Comparison of ENCODE assay signal across 8 mouse cellular contexts in genomic region chr2:168204476-168204999, GRCm38 (mm10). TPM values are rescaled to one million over a fixed set of nuclear protein-coding genes. Genes with fewer than 3 reads are reported as not detected.
DNase-seq lines count a peak whose midpoint lies in the region; ATAC-seq and TF ChIP-seq lines count a peak whose summit lies in the region.

No protein-coding gene starts in this region.

- TF ChIP-seq CTCF in lung, postnatal 0 days (IDR thresholded peaks at IDR 0.05) = no peak; the same call in 1 of the 2 replicates

- no peaks in the 10 kb centered on the region for H3K27me3 ChIP-seq in lung, postnatal 0 days (replicated peaks; ENCODE audit: insufficient read depth, low read length)
- no peaks in the 10 kb centered on the region for H3K27me3 ChIP-seq in forebrain, embryonic 12.5 days
- no peaks in the 10 kb centered on the region for H3K27me3 ChIP-seq in limb, embryonic 12.5 days
- H3K27me3 ChIP-seq in stomach, embryonic 14.5 days (ENCODE audit: control insufficient read depth, insufficient read depth, low read length) = no peaks in the 10 kb centered on the region

- no peak for DNase-seq in lung, postnatal 0 days (ENCODE audit: low spot score)
- no peak for DNase-seq in lung, postnatal 25 days (ENCODE audit: low spot score)
- DNase-seq in gastrocnemius, postnatal 25 days = no peak
- no peak for DNase-seq in urinary bladder, postnatal 25 days (ENCODE audit: low spot score)
- DNase-seq in natural killer cell, adult 2 months (ENCODE audit: low spot score in 2 of 2) = no peak

- H3K9me3 ChIP-seq in lung, postnatal 0 days (ENCODE audit: low read length) = no peaks in the 10 kb centered on the region
- no peaks in the 10 kb centered on the region for H3K9me3 ChIP-seq in forebrain, embryonic 12.5 days
- H3K9me3 ChIP-seq in limb, embryonic 12.5 days = 0 out of 2 replicates have a peak, but pooled peaks cover 4% of the 10 kb centered on the region
- H3K9me3 ChIP-seq in stomach, embryonic 14.5 days (ENCODE audit: control insufficient read depth, low read depth, low read length) = no peaks in the 10 kb centered on the region

- no peak overlapping the region for H3K27ac ChIP-seq in lung, postnatal 0 days (ENCODE audit: low read length)
- no peak overlapping the region for H3K27ac ChIP-seq in forebrain, embryonic 12.5 days
- no peak overlapping the region for H3K27ac ChIP-seq in limb, embryonic 12.5 days
- no peak overlapping the region for H3K27ac ChIP-seq in stomach, embryonic 14.5 days (ENCODE audit: low read length)

- no peaks in the 10 kb centered on the region for H3K36me3 ChIP-seq in lung, postnatal 0 days (ENCODE audit: insufficient read depth, low read length)
- H3K36me3 ChIP-seq in forebrain, embryonic 12.5 days (replicated peaks) = peaks cover 37% of the 10 kb centered on the region
- peaks cover 50% of the 10 kb centered on the region for H3K36me3 ChIP-seq in limb, embryonic 12.5 days
- H3K36me3 ChIP-seq in stomach, embryonic 14.5 days (ENCODE audit: control insufficient read depth, insufficient read depth, low read length) = peaks cover 17% of the 10 kb centered on the region

- H3K9ac ChIP-seq in lung, postnatal 0 days (replicated peaks; ENCODE audit: low read depth) = no peak overlapping the region
- peak overlapping the region; percentile 100; the same call in 1 of the 2 replicates for H3K9ac ChIP-seq in forebrain, embryonic 12.5 days
- H3K9ac ChIP-seq in limb, embryonic 12.5 days (replicated peaks) = peak overlapping the region; percentile 100; the same call in 1 of the 2 replicates
- no peak overlapping the region for H3K9ac ChIP-seq in stomach, embryonic 14.5 days (replicated peaks; ENCODE audit: low read depth, low read length)

- no peak for TF ChIP-seq EP300 in lung, postnatal 0 days (IDR thresholded peaks at IDR 0.05)

- peak overlapping the region; percentile 98; the same call in 1 of the 2 replicates for H3K4me3 ChIP-seq in lung, postnatal 0 days (ENCODE audit: low read depth, low read length)
- peak overlapping the region; percentile 99 for H3K4me3 ChIP-seq in forebrain, embryonic 12.5 days (replicated peaks)
- H3K4me3 ChIP-seq in limb, embryonic 12.5 days (replicated peaks) = peak overlapping the region; percentile 99
- peak overlapping the region; percentile 87 for H3K4me3 ChIP-seq in stomach, embryonic 14.5 days (ENCODE audit: low read depth, low read length)

- H3K4me2 ChIP-seq in lung, postnatal 0 days (replicated peaks; ENCODE audit: low read depth, low read length) = peak overlapping the region; percentile 80
- H3K4me2 ChIP-seq in forebrain, embryonic 12.5 days = peak overlapping the region; percentile 75
- H3K4me2 ChIP-seq in limb, embryonic 12.5 days = peak overlapping the region; percentile 68
- peak overlapping the region; percentile 44 for H3K4me2 ChIP-seq in stomach, embryonic 14.5 days (replicated peaks; ENCODE audit: low read depth, low read length)

- no peak for ATAC-seq in lung, postnatal 0 days
- ATAC-seq in forebrain, embryonic 12.5 days (ENCODE audit: low FRiP score) = no peak
- no peak for ATAC-seq in limb, embryonic 12.5 days (ENCODE audit: insufficient number of reproducible peaks, insufficient read depth, low FRiP score, low TSS enrichment, low read depth)
- no peak for ATAC-seq in stomach, embryonic 14.5 days (ENCODE audit: insufficient number of reproducible peaks, insufficient read depth, low FRiP score, low read depth)

- 65% methylated on average over 8 of the region's 8 CpGs for WGBS in lung, postnatal 0 days
- 92% methylated on average over 8 of the region's 8 CpGs for WGBS in forebrain, embryonic 12.5 days
- 85% methylated on average over 8 of the region's 8 CpGs for WGBS in limb, embryonic 12.5 days
- 76% methylated on average over 8 of the region's 8 CpGs for WGBS in stomach, embryonic 14.5 days

- peaks cover 20% of the 10 kb centered on the region; the same call in 1 of the 2 replicates for H3K4me1 ChIP-seq in lung, postnatal 0 days (ENCODE audit: insufficient read depth, low read depth, low read length)
- H3K4me1 ChIP-seq in forebrain, embryonic 12.5 days = peaks cover 36% of the 10 kb centered on the region
- H3K4me1 ChIP-seq in limb, embryonic 12.5 days (replicated peaks) = peaks cover 29% of the 10 kb centered on the region
- peaks cover 23% of the 10 kb centered on the region for H3K4me1 ChIP-seq in stomach, embryonic 14.5 days (ENCODE audit: control insufficient read depth, insufficient read depth, low read length)

RNA-seq across cellular contexts. Expression of gene Adnp, which starts 2.4 kb away (rescaled TPM):
- polyA plus RNA-seq in lung, postnatal 0 days (2015; fragmentation: Nextera tagmentation; extraction: Ambion mirVana) = 3.4 and 4.9 TPM in 2 replicates
- 3.5 and 10.8 TPM in 2 replicates for polyA plus RNA-seq in forebrain, embryonic 12.5 days (2016; fragmentation: Nextera tagmentation; extraction: Ambion mirVana)
- 6.1 and 26.0 TPM in 2 replicates for polyA plus RNA-seq in limb, embryonic 12.5 days (2016; fragmentation: Nextera tagmentation; extraction: Ambion mirVana)
- 4.1 and 4.9 TPM in 2 replicates for polyA plus RNA-seq in stomach, embryonic 14.5 days (2014; fragmentation: Nextera tagmentation; extraction: Ambion mirVana)
- 10 to 100 TPM; 15.2 to 16.7 TPM for total RNA-seq in gastrocnemius, postnatal 25 days (2021)

RNA-seq across cellular contexts. Expression of gene Gm20716, which starts 25.6 kb away (rescaled TPM):
- 8.4 and 11.6 TPM in 2 replicates for polyA plus RNA-seq in lung, postnatal 0 days (2015; fragmentation: Nextera tagmentation; extraction: Ambion mirVana)
- 24.6 and 25.7 TPM in 2 replicates for polyA plus RNA-seq in forebrain, embryonic 12.5 days (2016; fragmentation: Nextera tagmentation; extraction: Ambion mirVana)
- 23.2 and 29.6 TPM in 2 replicates for polyA plus RNA-seq in limb, embryonic 12.5 days (2016; fragmentation: Nextera tagmentation; extraction: Ambion mirVana)
- polyA plus RNA-seq in stomach, embryonic 14.5 days (2014; fragmentation: Nextera tagmentation; extraction: Ambion mirVana) = 29.9 and 31.9 TPM in 2 replicates
- total RNA-seq in gastrocnemius, postnatal 25 days (2021) = 1 to 10 TPM; 8.2 to 9.1 TPM

RNA-seq across cellular contexts. Expression of gene Dpm1, which starts 25.9 kb away (rescaled TPM):
- polyA plus RNA-seq in lung, postnatal 0 days (2015; fragmentation: Nextera tagmentation; extraction: Ambion mirVana) = 134 and 145 TPM in 2 replicates
- 79.3 and 88.0 TPM in 2 replicates for polyA plus RNA-seq in forebrain, embryonic 12.5 days (2016; fragmentation: Nextera tagmentation; extraction: Ambion mirVana)
- polyA plus RNA-seq in limb, embryonic 12.5 days (2016; fragmentation: Nextera tagmentation; extraction: Ambion mirVana) = 72.4 and 73.8 TPM in 2 replicates
- 82.3 and 102 TPM in 2 replicates for polyA plus RNA-seq in stomach, embryonic 14.5 days (2014; fragmentation: Nextera tagmentation; extraction: Ambion mirVana)
- total RNA-seq in gastrocnemius, postnatal 25 days (2021) = 10 to 100 TPM; 70.2 to 73.6 TPM

RNA-seq across cellular contexts. Expression of gene Mocs3, which starts 25.9 kb away (rescaled TPM):
- 5.6 and 5.9 TPM in 2 replicates for polyA plus RNA-seq in lung, postnatal 0 days (2015; fragmentation: Nextera tagmentation; extraction: Ambion mirVana)
- polyA plus RNA-seq in forebrain, embryonic 12.5 days (2016; fragmentation: Nextera tagmentation; extraction: Ambion mirVana) = 9.4 and 9.6 TPM in 2 replicates
- polyA plus RNA-seq in limb, embryonic 12.5 days (2016; fragmentation: Nextera tagmentation; extraction: Ambion mirVana) = 9.2 and 10.8 TPM in 2 replicates
- polyA plus RNA-seq in stomach, embryonic 14.5 days (2014; fragmentation: Nextera tagmentation; extraction: Ambion mirVana) = 6.9 and 7.1 TPM in 2 replicates
- 1 to 10 TPM; 3.9 to 4.0 TPM for total RNA-seq in gastrocnemius, postnatal 25 days (2021)

Comparison
In these comparisons a context has a peak if more than half of its experiments do, and no peak if none do; other contexts are left out.
1. H3K9ac ChIP-seq: peak in forebrain, embryonic 12.5 days (single experiment) and limb, embryonic 12.5 days (single experiment); none in lung, postnatal 0 days (single experiment) and stomach, embryonic 14.5 days (single experiment).
2. Peak in every context shown above with its lines, with median percentiles within 50 percentile points of each other: H3K4me2 ChIP-seq and H3K4me3 ChIP-seq.